Mouse (Mus musculus) erythroblast, embryonic 14.5 days (primary cell): ENCODE results near the gene Sin3a.

Experiments
- GATA1 ChIP-seq: IDR thresholded peaks from 2 replicates; pipeline ENCODE4 v1.6.1; 2012; ENCODE audit warnings: low read length, inconsistent platforms, mixed read lengths
- TAL1 ChIP-seq: IDR thresholded peaks from 3 replicates; pipeline ENCODE4 v1.6.1; 2012; ENCODE audit warnings: low read length, inconsistent platforms, mixed read lengths

DNA sequence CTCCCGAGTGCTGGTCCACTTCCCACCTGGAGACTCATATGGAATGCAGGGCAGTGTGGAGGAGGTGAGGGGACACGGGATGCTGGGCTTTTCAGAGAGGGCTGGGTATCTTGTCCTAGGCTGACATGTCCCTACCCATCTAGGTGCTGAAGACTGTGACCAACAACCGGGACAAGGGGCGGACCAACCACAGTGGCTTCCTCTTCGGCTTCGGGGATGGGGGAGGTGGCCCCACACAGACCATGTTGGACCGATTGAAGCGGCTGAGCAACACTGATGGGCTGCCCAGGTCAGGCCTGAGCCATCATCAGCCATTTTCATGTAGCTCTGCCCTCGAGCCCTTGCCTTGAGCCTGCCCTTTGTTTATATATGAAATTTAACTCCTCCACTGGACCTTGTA lies 65.9 kb downstream of the Sin3a start:
- TF ChIP-seq TAL1: no peak
- no peak for TF ChIP-seq GATA1
